Mouse (Mus musculus) embryonic stem cell, embryonic (primary cell): ENCODE measurements at regions not wholly inside any gene's neighbourhood (a gene's known extent, or its start where the extent isn't known, plus 50 kb on each side); places are given as distances from the start of the nearest gene placed in this dataset.

ENCODE experiments used
- CTCF ChIA-PET, 4 experiments: fragments of 300-600 bp in 2 of 4; fragments of 350-600 bp in 2 of 4; sonication (Branson Sonifier 250); formaldehyde crosslinking; loops; one replicate each; lab custom pipeline; 2022; ENCODE audit warnings: inconsistent platforms in 2 of 4; lab: Charles Lee
- POLR2A ChIA-PET, 4 experiments: fragments of 300-600 bp in 2 of 4; fragments of 350-600 bp in 2 of 4; sonication (Branson Sonifier 250); formaldehyde crosslinking; loops; one replicate each; lab custom pipeline; 2022; ENCODE audit warnings: antibody characterized with exemption in 4 of 4, inconsistent platforms in 1 of 4; lab: Charles Lee

- POLR2A ChIA-PET: no interaction called here
Measured at GRCm38 (mm10) chr2:8825406-8825805, 1055.6 kb upstream of the 4930412O13Rik start.

More at GRCm38 (mm10) chr2:8825406-8825805, 1055.6 kb upstream of the 4930412O13Rik start:
- CTCF ChIA-PET: no interaction called here
